Mouse (Mus musculus) heart, postnatal 0 days (tissue): ENCODE results near the gene E2f8.

Source experiments
- CTCF ChIP-seq: IDR thresholded peaks from 2 replicates; pipeline ENCODE4 v1.5.1; 2016; ENCODE audit warnings: antibody characterized with exemption, control low read depth, low read depth
- EP300 ChIP-seq: IDR thresholded peaks from 2 replicates; pipeline ENCODE4 v1.6.1; 2016; ENCODE audit warnings: antibody characterized with exemption, low read depth

DNA sequence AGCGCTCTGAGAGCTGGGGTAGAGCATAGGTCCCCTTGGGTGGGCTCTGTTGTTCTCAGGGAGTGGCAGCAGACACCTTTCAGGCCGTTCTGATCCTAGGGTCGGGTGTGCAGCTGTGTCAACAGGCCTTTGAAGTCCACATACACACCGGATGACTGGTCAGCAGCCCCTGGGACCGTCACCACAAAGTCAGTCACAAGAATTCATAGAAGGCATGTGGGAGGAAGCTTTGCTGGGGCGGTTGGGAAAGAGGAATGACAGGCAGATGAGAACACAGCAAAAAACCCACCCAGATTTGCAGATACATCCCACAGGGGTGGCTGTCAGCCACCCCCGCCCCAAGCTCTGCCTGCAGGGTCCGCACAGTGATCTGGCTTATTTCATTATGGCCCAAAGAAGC is 6.6 kb upstream of the E2f8 start:
- TF ChIP-seq EP300 (no peak), CTCF (no peak)
